Mouse (Mus musculus): Measurements from ENCODE around the gene Lrp10. TPM values are rescaled to one million over a fixed set of nuclear protein-coding genes. Genes with fewer than 3 reads are reported as not detected.

Lrp10 gene
- polyA plus RNA-seq, 1 experiment, result 15.9 TPM

- Histone ChIP-seq H3K36me3 (ENCODE audit: control insufficient read depth) (no peaks in the 10 kb centered on the region), H3K4me1 (ENCODE audit: control insufficient read depth) (peaks cover 7% of the 10 kb centered on the region), H3K9me3 (ENCODE audit: control insufficient read depth, low read length) (no peaks in the 10 kb centered on the region), H3K27me3 (ENCODE audit: control insufficient read depth) (peaks cover 59% of the 10 kb centered on the region), H3K4me3 (replicated peaks) (no peak overlapping the region)
- TF ChIP-seq GATA1 (IDR thresholded peaks at IDR 0.05; ENCODE audit: low read length) (no peak), TAL1 (IDR thresholded peaks at IDR 0.05; ENCODE audit: low read length) (no peak)
Measured at GRCm38 (mm10) chr14:54480673-54481072, 16.7 kb downstream of the Lrp10 start.

- Histone ChIP-seq H3K36me3 (ENCODE audit: control insufficient read depth) (no peaks in the 10 kb centered on the region), H3K9me3 (ENCODE audit: control insufficient read depth, low read length) (no peaks in the 10 kb centered on the region), H3K27me3 (ENCODE audit: control insufficient read depth) (peaks cover 52% of the 10 kb centered on the region), H3K4me3 (replicated peaks) (no peak overlapping the region), H3K4me1 (ENCODE audit: control insufficient read depth) (peaks cover 3% of the 10 kb centered on the region; the same call in 1 of the 2 replicates)
- TF ChIP-seq TAL1 (IDR thresholded peaks at IDR 0.05; ENCODE audit: low read length), result no peak
- TF ChIP-seq GATA1 (IDR thresholded peaks at IDR 0.05; ENCODE audit: low read length), result no peak
Measured at GRCm38 (mm10) chr14:54481402-54481801, 17.5 kb downstream of the Lrp10 start.

GRCm38 (mm10) chr14:54482498-54482897 is 18.6 kb downstream of the Lrp10 start:
- Histone ChIP-seq H3K9me3 (ENCODE audit: control insufficient read depth, low read length) (no peaks in the 10 kb centered on the region), H3K27me3 (ENCODE audit: control insufficient read depth) (peaks cover 45% of the 10 kb centered on the region)
- TF ChIP-seq GATA1 (IDR thresholded peaks at IDR 0.05; ENCODE audit: low read length) (no peak), TAL1 (IDR thresholded peaks at IDR 0.05; ENCODE audit: low read length) (no peak)

GRCm38 (mm10) chr14:54485899-54486298 is 22.0 kb downstream of the Lrp10 start:
- H3K9me3 ChIP-seq (ENCODE audit: control insufficient read depth, low read length), result no peaks in the 10 kb centered on the region
- H3K36me3 ChIP-seq (ENCODE audit: control insufficient read depth), result no peaks in the 10 kb centered on the region
- H3K4me3 ChIP-seq (replicated peaks), result no peak overlapping the region
- H3K4me1 ChIP-seq (ENCODE audit: control insufficient read depth), result no peaks in the 10 kb centered on the region
- H3K27me3 ChIP-seq (ENCODE audit: control insufficient read depth), result peaks cover 13% of the 10 kb centered on the region
- TF ChIP-seq TAL1 (IDR thresholded peaks at IDR 0.05; ENCODE audit: low read length) (no peak), GATA1 (IDR thresholded peaks at IDR 0.05; ENCODE audit: low read length) (no peak)

More at GRCm38 (mm10) chr14:54482498-54482897, 18.6 kb downstream of the Lrp10 start:
- Histone ChIP-seq H3K36me3 (ENCODE audit: control insufficient read depth) (no peaks in the 10 kb centered on the region), H3K4me1 (ENCODE audit: control insufficient read depth) (peaks cover 3% of the 10 kb centered on the region; the same call in 1 of the 2 replicates), H3K4me3 (replicated peaks) (no peak overlapping the region)

- peaks cover 4% of the 10 kb centered on the region for H3K27me3 ChIP-seq (ENCODE audit: control insufficient read depth)
- H3K9me3 ChIP-seq (ENCODE audit: control insufficient read depth, low read length), result no peaks in the 10 kb centered on the region
- TF ChIP-seq GATA1 (IDR thresholded peaks at IDR 0.05; ENCODE audit: low read length) (no peak), TAL1 (IDR thresholded peaks at IDR 0.05; ENCODE audit: low read length) (no peak)
- no peaks in the 10 kb centered on the region; the same call in 1 of the 2 replicates for H3K4me1 ChIP-seq (ENCODE audit: control insufficient read depth)
- no peaks in the 10 kb centered on the region for H3K36me3 ChIP-seq (ENCODE audit: control insufficient read depth)
- H3K4me3 ChIP-seq (replicated peaks), result no peak overlapping the region
Measured at GRCm38 (mm10) chr14:54487732-54488131, 23.8 kb downstream of the Lrp10 start.

- Histone ChIP-seq H3K27me3 (ENCODE audit: control insufficient read depth) (peaks cover 4% of the 10 kb centered on the region), H3K4me1 (ENCODE audit: control insufficient read depth) (no peaks in the 10 kb centered on the region; the same call in 1 of the 2 replicates), H3K9me3 (ENCODE audit: control insufficient read depth, low read length) (no peaks in the 10 kb centered on the region), H3K4me3 (replicated peaks) (no peak overlapping the region), H3K36me3 (ENCODE audit: control insufficient read depth) (no peaks in the 10 kb centered on the region)
- TF ChIP-seq TAL1 (IDR thresholded peaks at IDR 0.05; ENCODE audit: low read length) (no peak), GATA1 (IDR thresholded peaks at IDR 0.05; ENCODE audit: low read length) (no peak)
Measured at GRCm38 (mm10) chr14:54488350-54488749, 24.4 kb downstream of the Lrp10 start.

- Histone ChIP-seq H3K27me3 (ENCODE audit: control insufficient read depth) (no peaks in the 10 kb centered on the region), H3K4me1 (ENCODE audit: control insufficient read depth) (no peaks in the 10 kb centered on the region; the same call in 1 of the 2 replicates), H3K4me3 (replicated peaks) (no peak overlapping the region), H3K36me3 (ENCODE audit: control insufficient read depth) (no peaks in the 10 kb centered on the region), H3K9me3 (ENCODE audit: control insufficient read depth, low read length) (no peaks in the 10 kb centered on the region)
- no peak for TF ChIP-seq GATA1 (IDR thresholded peaks at IDR 0.05; ENCODE audit: low read length)
- TF ChIP-seq TAL1 (IDR thresholded peaks at IDR 0.05; ENCODE audit: low read length), result no peak
Measured at GRCm38 (mm10) chr14:54492345-54493131, 28.6 kb downstream of the Lrp10 start.

- no peaks in the 10 kb centered on the region; the same call in 1 of the 2 replicates for H3K4me1 ChIP-seq (ENCODE audit: control insufficient read depth)
- H3K4me3 ChIP-seq (replicated peaks), result no peak overlapping the region
- no peaks in the 10 kb centered on the region for H3K27me3 ChIP-seq (ENCODE audit: control insufficient read depth)
- TF ChIP-seq TAL1 (IDR thresholded peaks at IDR 0.05; ENCODE audit: low read length) (no peak), GATA1 (IDR thresholded peaks at IDR 0.05; ENCODE audit: low read length) (no peak)
- no peaks in the 10 kb centered on the region for H3K9me3 ChIP-seq (ENCODE audit: control insufficient read depth, low read length)
- no peaks in the 10 kb centered on the region for H3K36me3 ChIP-seq (ENCODE audit: control insufficient read depth)
Measured at GRCm38 (mm10) chr14:54493236-54493635, 29.3 kb downstream of the Lrp10 start.

- no peak overlapping the region for H3K4me3 ChIP-seq (replicated peaks)
- H3K9me3 ChIP-seq (ENCODE audit: control insufficient read depth, low read length), result no peaks in the 10 kb centered on the region
- H3K36me3 ChIP-seq (ENCODE audit: control insufficient read depth), result no peaks in the 10 kb centered on the region
- no peaks in the 10 kb centered on the region for H3K27me3 ChIP-seq (ENCODE audit: control insufficient read depth)
- TF ChIP-seq GATA1 (IDR thresholded peaks at IDR 0.05; ENCODE audit: low read length) (no peak), TAL1 (IDR thresholded peaks at IDR 0.05; ENCODE audit: low read length) (no peak)
- H3K4me1 ChIP-seq (ENCODE audit: control insufficient read depth), result no peaks in the 10 kb centered on the region; the same call in 1 of the 2 replicates
Measured at GRCm38 (mm10) chr14:54494234-54494633, 30.3 kb downstream of the Lrp10 start.

All from erythroblast, embryonic 14.5 days (primary cell).